Mouse (Mus musculus): Measurements from ENCODE around the gene Iltifb. TPM values are rescaled to one million over a fixed set of nuclear protein-coding genes. Genes with fewer than 3 reads are reported as not detected.
"Not testable (repeated sequence)": the region's sequence is repeated elsewhere in the genome, so short reads cannot be mapped to it uniquely, and the experiment has no call there.

Gene Iltifb
- total RNA-seq (2021): not detected
- long read RNA-seq, experiment 1: 0 reads
- long read RNA-seq, experiment 2: 0 reads

- no peak for DNase-seq (ENCODE audit: low spot score)
These were observed at the start of gene Iltifb for GRCm38 (mm10) chr10:118294938-118295337. TSS of gene Iltifb (minus strand) at chr10:118295038.

- not testable (repeated sequence) for DNase-seq (ENCODE audit: low spot score)
These were observed 48.3 kb upstream of the Iltifb start, which contains the start of gene Gm9046 for GRCm38 (mm10) chr10:118343155-118343554. TSS of gene Gm9046 (minus strand) at chr10:118343255.

GRCm38 (mm10) chr10:118337731-118338130 lies 42.9 kb upstream of the Iltifb start, which contains the start of gene Gm9045:
TSS of gene Gm9045 (minus strand) at chr10:118337831.
- DNase-seq (ENCODE audit: low spot score): not testable (repeated sequence)

GRCm38 (mm10) chr10:118332308-118332707 lies 37.5 kb upstream of the Iltifb start, which contains the start of gene Gm9044:
TSS of gene Gm9044 (minus strand) at chr10:118332408.
- not testable (repeated sequence) for DNase-seq (ENCODE audit: low spot score)

- not testable (repeated sequence) for DNase-seq (ENCODE audit: low spot score)
These were observed 32.0 kb upstream of the Iltifb start, which contains the start of gene Gm9040 for GRCm38 (mm10) chr10:118326869-118327268. TSS of gene Gm9040 (minus strand) at chr10:118326969.

GRCm38 (mm10) chr10:118319024-118319423 lies 24.2 kb upstream of the Iltifb start:
- no peak for DNase-seq (ENCODE audit: low spot score)

GRCm38 (mm10) chr10:118302133-118302532 lies 7.3 kb upstream of the Iltifb start:
- DNase-seq (ENCODE audit: low spot score): not testable (repeated sequence)

- DNase-seq (ENCODE audit: low spot score): not testable (repeated sequence)
These were observed 11.8 kb downstream of the Iltifb start for GRCm38 (mm10) chr10:118283016-118283415.

GRCm38 (mm10) chr10:118282565-118282964 lies 12.3 kb downstream of the Iltifb start:
- DNase-seq (ENCODE audit: low spot score): not testable (repeated sequence)

GRCm38 (mm10) chr10:118278069-118278468 lies 16.8 kb downstream of the Iltifb start:
- DNase-seq (ENCODE audit: low spot score): not testable (repeated sequence)

GRCm38 (mm10) chr10:118271416-118271815 lies 23.4 kb downstream of the Iltifb start:
- DNase-seq (ENCODE audit: low spot score): not testable (repeated sequence)

- not testable (repeated sequence) for DNase-seq (ENCODE audit: low spot score)
These were observed 26.0 kb downstream of the Iltifb start for GRCm38 (mm10) chr10:118268812-118269211.

GRCm38 (mm10) chr10:118258388-118258787 lies 36.5 kb downstream of the Iltifb start, which contains the start of gene Gm32802:
TSS of gene Gm32802 (plus strand) at chr10:118258688.
- DNase-seq (ENCODE audit: low spot score): not testable (repeated sequence)

GRCm38 (mm10) chr10:118250852-118251295 lies 44.0 kb downstream of the Iltifb start:
- DNase-seq (ENCODE audit: low spot score): no peak

GRCm38 (mm10) chr10:118249006-118249595 lies 45.7 kb downstream of the Iltifb start:
- DNase-seq (ENCODE audit: low spot score): not testable (repeated sequence)

- DNase-seq (ENCODE audit: low spot score): not testable (repeated sequence)
These were observed 54.2 kb downstream of the Iltifb start, which contains the start of gene Gm32717 for GRCm38 (mm10) chr10:118240680-118241079. TSS of gene Gm32717 (minus strand) at chr10:118240780.

Other genes starting within 250 kb of the Iltifb start
- 1 to 10 TPM; 2.1 to 2.8 TPM for gene Mdm1, start 153.2 kb downstream of the Iltifb start, total RNA-seq (2021)
- gene Il22, start 90.1 kb downstream of the Iltifb start, total RNA-seq (2021): not detected
- gene Gm32717, start 54.3 kb downstream of the Iltifb start, total RNA-seq (2021): under 1 TPM; 0.39 to 0.43 TPM
- gene Gm32802, start 36.4 kb downstream of the Iltifb start, total RNA-seq (2021): under 1 TPM; 0.39 to 0.43 TPM
- not detected for gene Gm9040, start 31.9 kb upstream of the Iltifb start, total RNA-seq (2021)
- not detected for gene Gm9044, start 37.4 kb upstream of the Iltifb start, total RNA-seq (2021)
- gene Gm9045, start 42.8 kb upstream of the Iltifb start, total RNA-seq (2021): not detected
- gene Gm9046, start 48.2 kb upstream of the Iltifb start, total RNA-seq (2021): not detected
- gene Gm9048, start 53.6 kb upstream of the Iltifb start, total RNA-seq (2021): not detected
- gene Gm9049, start 59.1 kb upstream of the Iltifb start, total RNA-seq (2021): not detected
- not detected for gene Ifng, start 146.0 kb upstream of the Iltifb start, total RNA-seq (2021)

Data from gastrocnemius, adult 18-20 months (tissue).